Mouse (Mus musculus) intestine, embryonic 16.5 days (tissue): Measurements from ENCODE around the gene Mlx. TPM values are rescaled to one million over a fixed set of nuclear protein-coding genes. Genes with fewer than 3 reads are reported as not detected.
"Not testable (repeated sequence)": the region's sequence is repeated elsewhere in the genome, so short reads cannot be mapped to it uniquely, and the experiment has no call there.

Experiments used
- ATAC-seq: fragments of 200-750 bp; cut with Nextera tagmentation; 2 replicates; pipeline ENCODE4 v1.8.0; 2017; ENCODE audit warnings: moderate TSS enrichment, moderate library complexity
- H3K27ac ChIP-seq: fragments of 300-500 bp; sonication (generic); 2 replicates; pipeline ENCODE4 v1.5.1; 2014; ENCODE audit warnings: mild to moderate bottlenecking, low read length
- H3K27me3 ChIP-seq: fragments of 300-500 bp; sonication (generic); replicated peaks from 2 replicates; pipeline ENCODE4 v1.6.1; 2014; ENCODE audit warnings: low read length, control low read depth, mixed read lengths; ENCODE audit not compliant: control insufficient read depth, insufficient read depth
- H3K36me3 ChIP-seq: fragments of 300-500 bp; sonication (generic); 2 replicates; pipeline ENCODE4 v1.6.1; 2014; ENCODE audit warnings: low read length, control low read depth; ENCODE audit not compliant: control insufficient read depth, insufficient read depth
- H3K4me1 ChIP-seq: fragments of 300-500 bp; sonication (generic); 2 replicates; pipeline ENCODE4 v1.6.1; 2014; ENCODE audit warnings: low read length, control low read depth, mixed read lengths; ENCODE audit not compliant: control insufficient read depth, insufficient read depth
- H3K4me2 ChIP-seq: fragments of 300-500 bp; sonication (generic); 2 replicates; pipeline ENCODE4 v1.6.1; 2014; ENCODE audit warnings: low read depth, low read length, control low read depth
- H3K4me3 ChIP-seq: fragments of 300-500 bp; sonication (generic); 2 replicates; pipeline ENCODE4 v1.5.1; 2014; ENCODE audit warnings: mild to moderate bottlenecking, low read length
- H3K9ac ChIP-seq: fragments of 300-500 bp; sonication (generic); 2 replicates; pipeline ENCODE4 v1.6.1; 2014; ENCODE audit warnings: low read depth, low read length
- H3K9me3 ChIP-seq: fragments of 300-500 bp; sonication (generic); 2 replicates; pipeline ENCODE4 v1.6.1; 2016; ENCODE audit warnings: low read length, control low read depth; ENCODE audit not compliant: control insufficient read depth
- WGBS: fragments of 180-500 bp; shearing (Covaris S2); extraction: QIAGEN DNeasy Blood & Tissue Kit; methylation state at CpG from one replicate; pipeline ENCODE4 v1.1.7; 2014; 5-methylcytosine and 5-hydroxymethylcytosine counted together
- polyA plus RNA-seq: library from polyadenylated mRNA; unstranded; fragments of >200 nt; fragmentation: Nextera tagmentation; extraction: Ambion mirVana; gene quantifications from 2 replicates; pipeline ENCODE4 v1.2.1, GENCODE M21; 2015

The Mlx gene
- polyA plus RNA-seq, 1 experiment from 2014 or later = 78.6 TPM

- ATAC-seq = no peak; the same call in 1 of the 2 replicates
- Histone ChIP-seq H3K9ac (no peak overlapping the region), H3K36me3 (no peaks in the 10 kb centered on the region), H3K27ac (no peak overlapping the region), H3K9me3 (no peaks in the 10 kb centered on the region), H3K4me2 (no peak overlapping the region), H3K4me3 (no peak overlapping the region), H3K4me1 (peaks cover 3% of the 10 kb centered on the region; the same call in 1 of the 2 replicates), H3K27me3 (no peaks in the 10 kb centered on the region)
- WGBS = 46% methylated on average over 5 of the region's 5 CpGs
Observed at GRCm38 (mm10) chr11:101110708-101111107, 23.6 kb downstream of the Mlx start.

DNA sequence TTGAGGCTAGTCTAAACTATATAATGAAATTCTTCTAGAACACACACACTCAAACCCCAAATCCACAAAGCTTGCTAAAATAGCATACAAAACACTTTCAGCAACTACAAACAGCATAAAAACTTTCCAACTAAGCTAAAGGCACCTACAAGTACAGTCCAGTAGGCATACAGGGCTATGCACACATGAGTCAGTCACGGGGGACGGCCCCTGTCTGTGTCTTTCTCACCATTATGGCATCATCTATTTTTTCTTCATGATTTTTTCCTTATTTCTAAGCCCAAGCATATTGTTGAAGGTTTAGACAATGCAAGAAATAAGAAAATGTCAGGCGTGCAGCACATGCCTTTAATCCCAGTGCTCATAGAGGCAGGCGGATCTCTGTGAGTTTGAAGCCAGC lies 24.1 kb downstream of the Mlx start:
- Histone ChIP-seq H3K4me3 (no peak overlapping the region), H3K4me1 (peaks cover 3% of the 10 kb centered on the region; the same call in 1 of the 2 replicates), H3K36me3 (no peaks in the 10 kb centered on the region), H3K9ac (no peak overlapping the region), H3K4me2 (no peak overlapping the region), H3K27ac (no peak overlapping the region), H3K27me3 (no peaks in the 10 kb centered on the region), H3K9me3 (no peaks in the 10 kb centered on the region)
- 88% methylated on average over 4 of the region's 4 CpGs for WGBS
- ATAC-seq = no peak

DNA sequence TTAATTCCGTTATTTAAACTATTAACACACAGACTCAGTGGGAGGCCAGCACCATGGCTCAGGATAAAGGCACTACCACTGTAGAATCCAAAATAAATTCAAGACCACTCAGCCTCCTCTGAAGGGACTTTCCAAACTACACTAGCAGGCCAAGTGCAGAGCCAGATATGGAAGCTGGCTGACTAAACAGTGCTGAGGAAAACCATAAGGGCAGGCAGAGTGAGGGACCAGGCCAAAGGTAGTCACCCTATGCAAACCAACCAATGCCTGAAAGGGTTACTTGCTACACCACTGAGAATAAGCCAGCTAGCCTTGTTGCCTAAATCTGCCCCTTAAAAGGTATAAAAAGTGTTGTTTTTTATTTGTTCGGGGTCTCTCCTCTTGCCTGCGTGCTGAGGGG lies 25.1 kb downstream of the Mlx start:
- Histone ChIP-seq H3K4me1 (peaks cover 3% of the 10 kb centered on the region; the same call in 1 of the 2 replicates), H3K36me3 (0 out of 2 replicates have a peak, but pooled peaks cover 3% of the 10 kb centered on the region), H3K27ac (no peak overlapping the region), H3K9me3 (no peaks in the 10 kb centered on the region), H3K4me3 (no peak overlapping the region), H3K9ac (no peak overlapping the region), H3K27me3 (no peaks in the 10 kb centered on the region), H3K4me2 (no peak overlapping the region)
- 91% methylated on average over 3 of the region's 3 CpGs for WGBS
- no peak for ATAC-seq

- Histone ChIP-seq H3K9ac (no peak overlapping the region), H3K4me2 (no peak overlapping the region), H3K27me3 (no peaks in the 10 kb centered on the region), H3K27ac (no peak overlapping the region), H3K9me3 (no peaks in the 10 kb centered on the region), H3K36me3 (0 out of 2 replicates have a peak, but pooled peaks cover 3% of the 10 kb centered on the region), H3K4me3 (no peak overlapping the region), H3K4me1 (peaks cover 14% of the 10 kb centered on the region)
- ATAC-seq = no peak
- WGBS = 65% methylated on average over 2 of the region's 2 CpGs
Observed at GRCm38 (mm10) chr11:101115564-101115963, 28.5 kb downstream of the Mlx start.

GRCm38 (mm10) chr11:101118105-101118504 lies 31.0 kb downstream of the Mlx start:
- peak overlapping the region; percentile 83 for H3K9ac ChIP-seq
- H3K27me3 ChIP-seq = no peaks in the 10 kb centered on the region
- no peak overlapping the region for H3K27ac ChIP-seq
- H3K9me3 ChIP-seq = no peaks in the 10 kb centered on the region
- H3K4me1 ChIP-seq = peaks cover 21% of the 10 kb centered on the region
- H3K4me3 ChIP-seq = peak overlapping the region; percentile 92
- H3K36me3 ChIP-seq = 0 out of 2 replicates have a peak, but pooled peaks cover 3% of the 10 kb centered on the region
- peak overlapping the region; percentile 69 for H3K4me2 ChIP-seq
- no peak for ATAC-seq
- WGBS = 22% methylated on average over 4 of the region's 4 CpGs

GRCm38 (mm10) chr11:101119131-101119760 lies 32.2 kb downstream of the Mlx start:
- Histone ChIP-seq H3K4me1 (peaks cover 21% of the 10 kb centered on the region), H3K4me3 (peak overlapping the region; percentile 92), H3K9ac (peak overlapping the region; percentile 83), H3K36me3 (0 out of 2 replicates have a peak, but pooled peaks cover 3% of the 10 kb centered on the region), H3K27me3 (no peaks in the 10 kb centered on the region), H3K4me2 (peak overlapping the region; percentile 69), H3K27ac (peak overlapping the region; percentile 74), H3K9me3 (no peaks in the 10 kb centered on the region)
- peak; percentile 83 for ATAC-seq
- WGBS = under 1% methylated on average over 39 of the region's 39 CpGs

DNA sequence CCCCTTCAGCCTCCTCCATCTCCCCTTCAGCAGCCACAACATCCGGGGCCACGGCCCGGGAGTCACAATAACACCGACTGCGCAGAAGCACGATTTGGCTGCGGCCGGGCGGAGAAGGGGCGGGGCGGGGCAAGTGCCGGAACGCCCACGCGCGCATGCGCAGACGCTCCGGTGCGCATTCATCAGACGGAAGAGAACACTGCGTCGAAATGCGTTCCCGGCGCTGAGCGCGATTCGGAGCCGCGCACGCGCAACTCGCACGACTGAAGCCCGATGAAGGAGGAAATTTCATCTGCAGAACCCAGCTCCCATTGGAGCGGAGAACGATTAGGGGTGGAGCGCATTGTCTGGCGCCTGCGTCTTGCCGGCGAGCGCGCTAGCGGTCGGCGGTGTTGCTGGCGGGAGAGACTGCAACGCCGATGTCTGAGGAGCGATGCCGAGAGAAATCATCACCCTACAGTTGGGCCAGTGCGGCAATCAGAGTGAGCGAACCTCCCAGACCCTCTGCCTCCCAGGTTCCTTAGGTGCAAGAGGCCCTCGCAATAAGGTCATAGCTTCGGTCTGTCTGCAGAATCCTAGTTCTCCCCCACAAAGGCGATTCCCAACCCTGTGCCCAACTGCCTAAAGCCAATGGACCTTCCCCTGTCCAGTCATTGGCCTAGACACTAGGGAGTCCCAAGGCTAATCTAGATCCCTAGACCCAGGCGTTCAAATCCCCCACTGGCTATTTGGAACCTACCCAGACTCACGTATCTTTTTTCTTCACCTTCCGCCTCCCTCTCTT lies 32.9 kb downstream of the Mlx start, which contains the start of the genes Retreg3 and Tubg1:
TSS of gene Retreg3 (minus strand) at position 133 of the 784 bp plus-strand sequence.
TSS of gene Tubg1 (plus strand) at position 178 of the 784 bp plus-strand sequence.
- no peaks in the 10 kb centered on the region for H3K27me3 ChIP-seq
- peak within 1 kb of the TSS; percentile 87 for H3K27ac ChIP-seq
- H3K9ac ChIP-seq = peak within 1 kb of the TSS; percentile 83
- WGBS = under 1% methylated on average over 61 of the region's 61 CpGs
- H3K4me2 ChIP-seq = peak within 1 kb of the TSS; percentile 98
- 0 out of 2 replicates have a peak, but pooled peaks cover 3% of the 10 kb centered on the region for H3K36me3 ChIP-seq
- peak within 1 kb of the TSS; percentile 92 for H3K4me3 ChIP-seq
- peaks cover 21% of the 10 kb centered on the region for H3K4me1 ChIP-seq
- H3K9me3 ChIP-seq = no peaks in the 10 kb centered on the region
- ATAC-seq = peak; percentile 96

GRCm38 (mm10) chr11:101120545-101121188 lies 33.6 kb downstream of the Mlx start:
- no peak for ATAC-seq
- H3K4me2 ChIP-seq = peak overlapping the region; percentile 98
- H3K4me1 ChIP-seq = peaks cover 21% of the 10 kb centered on the region
- WGBS = 20% methylated on average over 19 of the region's 19 CpGs
- peak overlapping the region; percentile 87 for H3K27ac ChIP-seq
- H3K9ac ChIP-seq = peak overlapping the region; percentile 83
- 0 out of 2 replicates have a peak, but pooled peaks cover 3% of the 10 kb centered on the region for H3K36me3 ChIP-seq
- H3K27me3 ChIP-seq = no peaks in the 10 kb centered on the region
- H3K9me3 ChIP-seq = no peaks in the 10 kb centered on the region
- H3K4me3 ChIP-seq = peak overlapping the region; percentile 92

- H3K36me3 ChIP-seq, H3K27me3 ChIP-seq, H3K4me2 ChIP-seq, H3K27ac ChIP-seq, H3K9ac ChIP-seq, H3K9me3 ChIP-seq, H3K4me3 ChIP-seq, ATAC-seq: not testable (repeated sequence)
- peaks cover 10% of the 10 kb centered on the region for H3K4me1 ChIP-seq
- 93% methylated on average over 8 of the region's 8 CpGs for WGBS
Observed at GRCm38 (mm10) chr11:101124494-101124893, 37.4 kb downstream of the Mlx start.
